Mouse (Mus musculus) E14TG2a.4 (cell line): ENCODE measurements around the gene Scarb1.

Experiments
- CTCF ChIP-seq: conservative IDR thresholded peaks from 2 replicates; pipeline ENCODE4 v1.5.1; 2014; ENCODE audit warnings: low read length
- NANOG ChIP-seq: IDR thresholded peaks from 2 replicates; pipeline ENCODE4 v1.6.1; 2014; ENCODE audit warnings: borderline replicate concordance, low read length, mixed read lengths
- POU5F1 ChIP-seq: IDR thresholded peaks from 2 replicates; pipeline ENCODE4 v1.6.1; 2014; ENCODE audit warnings: low read length, borderline replicate concordance

- TF ChIP-seq CTCF (no peak), NANOG (no peak), POU5F1 (no peak)
Observed at GRCm38 (mm10) chr5:125246711-125247110, 94.2 kb downstream of the Scarb1 start.
